Mouse (Mus musculus) brain, embryonic 18.5 days (tissue): ENCODE results near the gene Tube1.
A peak's percentile ranks its signal among the peaks of the same experiment; 100 is the strongest.

Experiments
- DNase-seq: peaks from one replicate; pipeline ENCODE4 v3.0.0-alpha.2; 2012; ENCODE audit warnings: low read depth, low spot score

The Tube1 gene

DNA sequence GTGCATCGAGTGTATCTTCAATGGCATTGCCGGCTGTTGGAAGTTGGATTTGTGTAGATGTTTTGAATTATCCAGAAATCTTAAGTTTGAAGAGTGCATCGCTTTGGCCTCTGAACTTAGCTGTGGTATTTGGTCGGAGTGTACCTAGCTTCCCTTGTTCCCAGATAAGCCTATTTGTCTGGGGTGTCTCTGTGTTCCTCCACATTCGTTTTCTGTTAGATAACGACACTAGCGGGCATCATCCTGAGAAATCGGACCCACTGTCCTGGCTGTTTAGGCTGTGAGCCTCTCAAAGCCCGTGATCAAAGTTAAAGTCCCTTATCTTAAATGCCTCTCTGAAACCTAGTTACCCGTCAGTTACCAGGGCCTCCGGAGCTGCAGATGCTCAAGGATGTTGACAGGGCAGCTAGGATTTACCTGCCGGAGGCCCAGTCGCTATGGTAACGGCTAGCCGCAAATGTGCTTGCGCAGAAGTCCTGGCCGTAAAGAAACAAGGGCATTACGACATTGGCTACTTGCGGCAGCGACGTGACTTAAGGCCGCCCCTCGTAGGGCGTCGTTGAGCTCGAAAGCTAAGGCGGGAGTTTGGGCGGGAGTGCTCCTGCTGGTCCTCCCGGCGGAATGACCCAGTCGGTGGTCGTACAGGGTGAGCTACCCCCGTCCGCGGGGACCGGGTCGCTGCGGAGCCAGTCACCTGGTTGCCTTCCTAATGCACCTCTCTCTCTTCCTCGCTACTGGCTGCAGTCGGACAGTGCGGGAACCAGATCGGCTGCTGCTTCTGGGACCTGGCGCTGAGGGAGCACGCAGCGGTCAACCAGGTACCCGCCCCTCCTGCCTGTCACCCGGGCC, at the start of gene Tube1, which contains the start of gene Fam229b:
TSS of gene Tube1 (plus strand) at position 515 of the 849 bp plus-strand sequence.
TSS of gene Fam229b (minus strand) at position 453 of the 849 bp plus-strand sequence.
- peak; percentile 90 for DNase-seq

DNA sequence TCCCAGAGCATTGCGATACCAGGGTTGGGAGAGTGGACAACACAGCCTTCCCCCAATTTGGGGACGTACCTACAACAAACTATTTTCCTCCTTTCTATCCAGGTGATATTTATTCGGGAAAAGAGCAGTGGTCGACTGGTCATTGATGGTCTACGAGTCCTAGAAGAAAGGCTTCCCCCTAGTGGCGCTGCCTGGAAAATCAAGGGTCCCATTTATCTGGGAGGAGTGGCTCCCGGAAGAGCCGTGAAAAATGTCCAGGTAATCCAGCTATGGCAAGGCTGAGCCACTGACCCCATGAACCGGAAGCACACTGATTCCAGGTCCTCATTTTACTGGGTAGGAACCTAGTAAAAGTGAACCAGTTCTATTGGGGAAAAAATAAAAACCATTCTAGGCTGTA, 36.8 kb upstream of the Tube1 start:
- DNase-seq: no peak

DNA sequence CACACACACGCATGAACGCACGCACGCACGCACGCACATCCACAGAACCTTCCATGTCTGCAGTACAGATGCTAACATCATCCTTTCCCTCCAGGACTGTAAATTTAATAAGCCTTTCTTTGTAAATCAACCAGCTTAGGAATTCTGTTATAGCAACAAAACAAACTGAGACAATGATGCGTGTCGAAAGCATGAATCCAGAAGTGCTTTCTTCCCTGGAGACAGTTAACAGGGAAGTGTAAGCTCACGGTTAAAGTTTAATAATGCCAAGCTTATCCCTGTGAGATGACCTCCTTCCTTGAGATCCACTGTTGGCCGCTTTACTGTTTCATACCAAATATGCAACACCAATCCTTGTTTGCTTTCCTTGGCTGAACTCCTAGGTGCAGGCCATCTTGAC, 35.0 kb upstream of the Tube1 start:
- no peak for DNase-seq

DNA sequence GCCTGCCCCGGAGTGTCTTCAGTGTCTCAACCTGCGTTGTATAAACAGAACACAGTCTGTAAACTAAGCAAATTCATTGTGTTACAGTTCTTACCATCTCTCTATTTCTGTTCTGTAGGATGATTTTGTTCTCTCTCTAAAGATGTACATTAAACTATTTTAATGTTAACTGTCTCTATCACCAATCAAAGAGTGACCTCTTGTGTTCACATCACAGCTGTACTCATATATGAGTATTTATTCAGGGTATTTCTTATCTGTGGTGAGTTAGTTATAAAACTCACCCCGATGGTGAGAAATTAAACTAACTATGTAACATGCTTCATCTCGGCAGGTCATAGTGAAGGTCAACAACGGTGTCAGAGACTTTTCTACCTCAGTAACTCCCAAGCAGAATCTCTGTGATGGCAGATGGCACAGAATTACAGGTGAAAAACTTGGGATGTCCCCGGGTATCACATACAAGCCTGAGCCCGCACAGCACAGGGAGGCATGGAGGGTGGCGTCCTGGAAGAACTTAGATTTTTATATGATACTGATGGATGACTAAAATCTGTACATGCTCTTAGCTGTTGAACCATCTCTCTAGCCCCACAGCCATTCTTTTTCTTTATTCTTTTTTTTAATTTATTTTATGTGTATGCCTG, 28.9 kb upstream of the Tube1 start:
- DNase-seq: no peak

DNA sequence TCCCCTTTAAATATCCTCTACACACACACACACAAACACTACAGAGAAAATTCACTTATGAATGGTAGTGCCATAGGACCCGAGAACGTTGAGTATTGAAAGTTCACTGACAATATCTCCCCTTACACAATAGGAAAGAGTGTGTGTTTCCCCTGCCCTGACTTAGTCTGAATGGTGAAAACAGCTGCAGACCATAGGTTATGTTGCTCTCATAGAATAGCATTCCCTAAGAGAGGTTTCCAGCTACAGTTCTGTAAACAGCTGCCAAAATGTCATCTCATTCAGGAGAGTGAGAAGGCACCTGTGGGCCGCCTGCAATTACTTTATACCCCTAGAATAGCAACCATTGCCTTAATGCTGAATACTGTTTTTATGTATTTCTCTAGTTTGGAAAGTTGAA, 27.4 kb upstream of the Tube1 start:
- no peak for DNase-seq

DNA sequence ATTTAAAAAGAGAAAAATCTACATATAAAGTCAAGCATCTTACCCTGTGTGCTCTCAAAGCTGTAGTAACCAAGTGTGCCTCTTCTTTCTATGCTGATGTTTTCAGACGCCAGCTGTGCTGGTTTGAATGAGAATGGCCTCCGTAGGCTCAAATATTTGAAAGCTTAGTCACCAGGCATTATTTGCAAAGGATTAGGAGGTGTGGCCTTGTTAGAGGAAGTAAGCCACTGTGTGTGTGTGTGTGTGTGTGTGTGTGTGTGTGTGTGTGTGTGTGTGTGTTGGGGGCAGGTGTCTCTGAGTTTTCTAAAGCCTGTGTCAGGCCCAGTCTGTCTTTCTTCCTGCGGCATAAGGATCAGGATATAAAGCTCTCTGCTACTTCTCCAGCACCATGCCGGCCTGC, 26.8 kb upstream of the Tube1 start:
- DNase-seq: no peak

DNA sequence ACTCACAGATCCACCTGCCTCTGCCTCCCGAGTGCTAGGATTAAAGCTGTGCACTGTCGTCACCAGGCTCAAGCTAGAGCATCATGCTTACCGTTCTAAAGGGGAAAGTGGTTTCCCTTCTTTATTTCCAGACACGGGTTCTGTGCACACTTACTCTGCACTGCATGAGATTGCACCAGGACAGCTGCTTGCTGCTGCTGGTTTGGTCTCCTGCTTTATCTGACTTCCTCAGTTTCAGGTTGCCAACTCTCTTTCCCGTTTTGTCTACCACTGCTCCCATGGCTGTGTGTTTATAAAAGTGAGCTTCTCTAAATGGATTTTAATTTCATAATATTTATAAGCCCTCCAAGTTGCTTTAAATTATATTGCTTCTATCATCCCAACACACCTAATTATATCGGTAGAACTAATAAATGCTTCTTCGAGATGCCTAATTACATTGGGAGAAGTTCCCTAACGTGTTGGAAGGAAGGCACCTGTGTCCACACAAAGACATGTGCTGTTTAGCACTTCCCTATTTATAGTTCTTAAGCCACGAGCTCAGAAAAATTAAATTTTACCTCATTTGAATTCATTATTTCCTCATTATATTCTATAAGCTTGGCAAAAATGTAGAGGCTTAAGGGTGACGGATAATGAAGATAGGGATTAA, 24.8 kb upstream of the Tube1 start:
- no peak for DNase-seq

DNA sequence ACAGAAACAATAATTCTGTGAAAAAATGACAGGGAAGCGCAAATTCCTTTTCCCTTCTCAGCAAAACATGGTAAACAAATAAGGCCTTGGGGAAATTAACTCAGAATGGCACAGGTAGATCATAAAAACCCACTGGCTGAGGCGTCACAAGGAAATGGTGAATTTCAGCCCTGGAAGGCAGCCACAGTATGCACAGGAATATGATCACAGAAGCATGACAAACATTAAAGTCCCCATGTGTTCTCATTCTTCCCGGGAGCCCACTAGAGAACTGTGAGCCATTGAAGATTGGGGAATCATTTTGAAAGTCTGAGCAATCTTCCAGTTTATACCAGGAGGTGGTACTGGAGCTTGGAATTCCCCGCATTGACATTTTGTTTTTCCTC, 24.3 kb upstream of the Tube1 start:
- no peak for DNase-seq

DNA sequence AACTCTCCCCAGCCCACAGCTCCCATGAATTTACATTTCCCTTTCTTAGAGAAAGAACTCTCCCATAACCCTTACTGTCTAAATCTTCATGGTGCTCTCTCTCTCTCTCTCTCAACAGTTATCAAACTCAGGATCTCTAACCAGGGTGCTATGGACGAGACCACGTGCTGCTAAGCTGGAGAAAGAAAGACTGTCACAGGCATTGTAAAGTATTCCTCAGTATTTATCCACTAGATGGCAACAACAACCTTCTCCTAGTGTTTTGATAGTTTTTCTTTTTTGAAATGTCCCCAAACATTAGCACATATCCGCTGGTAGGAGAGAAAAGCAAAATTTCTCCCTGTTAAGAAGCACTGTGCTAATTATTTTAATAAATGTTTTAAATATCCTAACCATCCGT, 12.4 kb upstream of the Tube1 start:
- no peak for DNase-seq

DNA sequence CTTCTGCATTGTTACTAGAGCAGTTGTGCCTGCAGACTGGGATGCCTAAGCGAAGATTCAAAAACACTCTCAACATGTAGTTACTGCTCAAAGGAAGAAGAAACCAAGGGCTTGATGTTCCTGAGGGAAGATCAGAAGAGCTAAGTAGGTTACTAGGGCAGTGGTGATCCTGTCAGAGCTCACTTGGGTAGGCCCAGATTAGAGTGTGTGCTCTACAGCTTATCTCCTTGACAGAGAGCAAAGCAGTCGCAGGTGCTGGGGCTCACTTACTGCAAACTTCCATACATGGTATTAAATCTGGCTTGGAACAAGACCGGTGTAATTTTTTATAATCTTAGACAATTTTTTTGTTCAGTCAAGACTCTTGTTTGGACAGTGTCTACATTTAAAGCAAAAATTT, 4.0 kb downstream of the Tube1 start:
- no peak for DNase-seq

DNA sequence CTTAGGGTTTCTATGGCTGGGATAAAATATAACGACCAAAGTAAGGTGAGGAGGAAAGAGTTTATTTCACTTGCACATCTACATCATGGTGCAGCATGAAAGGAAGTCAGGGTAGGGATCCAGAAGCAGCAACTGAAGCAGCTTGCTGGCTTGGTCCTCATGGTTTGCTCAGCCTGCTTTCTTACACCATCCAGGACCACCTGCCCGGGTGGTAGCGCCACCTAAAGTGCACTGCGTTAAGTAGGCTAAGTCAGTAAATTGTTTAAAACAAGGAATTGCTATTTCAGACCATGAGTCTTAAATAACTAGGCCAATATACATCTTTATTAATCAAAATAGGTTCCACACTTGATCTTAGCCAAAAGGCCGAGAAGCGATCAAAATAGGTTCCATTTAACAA, 5.0 kb downstream of the Tube1 start:
- no peak for DNase-seq

DNA sequence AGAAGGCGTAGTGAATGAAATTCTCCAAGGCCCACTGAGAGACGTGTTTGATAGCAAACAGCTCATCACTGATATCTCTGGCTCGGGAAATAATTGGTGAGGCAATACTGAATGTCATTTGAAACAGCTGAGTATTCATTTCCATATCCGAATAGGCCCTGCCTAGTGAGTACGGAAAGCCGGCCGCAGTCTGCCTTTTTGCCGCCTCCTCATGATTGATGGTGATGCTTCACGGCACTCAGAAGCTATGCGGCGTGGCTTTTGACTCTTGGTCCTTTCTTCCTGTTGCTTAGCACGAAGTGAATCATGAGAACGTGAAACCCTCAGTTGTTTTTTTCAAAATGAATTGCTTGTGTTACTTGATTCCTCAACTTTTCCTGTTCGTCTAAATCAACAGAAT, 7.1 kb downstream of the Tube1 start:
- no peak for DNase-seq

DNA sequence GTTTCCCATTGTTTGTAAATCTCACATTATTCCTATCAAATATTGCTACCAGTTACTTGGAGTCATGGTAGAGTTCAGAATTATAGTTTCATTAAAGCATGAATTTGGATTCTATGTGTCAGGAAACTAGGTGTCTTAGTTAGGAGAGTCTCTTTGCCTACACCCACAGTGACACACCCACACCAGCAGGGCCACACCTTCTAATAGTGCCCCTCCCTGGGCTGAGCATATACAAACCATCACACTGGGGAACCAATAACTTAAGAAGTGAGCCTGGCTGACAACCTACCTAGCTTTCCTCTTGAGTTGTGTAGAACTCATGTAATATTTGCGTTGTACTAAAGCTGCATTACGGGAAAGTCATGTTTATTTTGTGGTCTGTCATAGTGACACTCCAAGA, 7.6 kb downstream of the Tube1 start:
- DNase-seq: no peak

DNA sequence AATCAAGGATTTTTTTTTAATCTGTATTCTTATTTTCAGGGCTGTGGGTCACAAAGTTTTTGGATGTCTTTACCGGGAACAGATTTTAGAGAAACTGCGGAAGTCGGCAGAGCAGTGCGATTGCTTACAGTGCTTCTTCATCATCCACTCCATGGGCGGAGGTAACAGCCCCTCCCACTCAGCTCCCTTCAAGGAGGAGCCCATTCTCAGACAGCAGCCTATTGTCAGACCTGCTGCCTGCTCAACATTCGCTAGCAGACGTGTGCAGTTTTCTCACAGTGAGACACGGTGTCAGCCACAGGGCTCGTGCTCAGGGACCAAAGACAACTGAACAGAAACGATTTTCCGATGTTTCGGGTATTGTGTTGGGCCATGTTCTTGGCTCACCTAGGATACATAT, 8.4 kb downstream of the Tube1 start:
- DNase-seq: no peak

DNA sequence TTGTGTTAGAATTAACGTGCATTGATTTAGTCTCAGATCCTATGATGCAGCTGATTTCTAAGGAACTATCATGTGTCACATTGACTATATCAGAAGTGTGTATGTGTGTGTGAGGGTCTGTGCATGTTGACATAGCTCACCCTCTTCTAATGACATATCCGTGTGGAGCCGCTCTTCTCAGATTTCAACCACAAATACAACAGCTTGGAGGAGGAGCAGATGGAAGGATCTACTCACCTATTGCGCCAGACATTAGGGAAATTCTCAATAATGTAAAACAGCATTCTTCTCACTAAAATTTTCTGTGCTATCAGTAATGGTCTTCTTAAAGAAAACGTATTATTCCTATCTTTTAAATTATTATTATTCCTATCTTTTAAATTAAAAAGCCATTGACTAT, 22.9 kb downstream of the Tube1 start:
- DNase-seq: no peak

DNA sequence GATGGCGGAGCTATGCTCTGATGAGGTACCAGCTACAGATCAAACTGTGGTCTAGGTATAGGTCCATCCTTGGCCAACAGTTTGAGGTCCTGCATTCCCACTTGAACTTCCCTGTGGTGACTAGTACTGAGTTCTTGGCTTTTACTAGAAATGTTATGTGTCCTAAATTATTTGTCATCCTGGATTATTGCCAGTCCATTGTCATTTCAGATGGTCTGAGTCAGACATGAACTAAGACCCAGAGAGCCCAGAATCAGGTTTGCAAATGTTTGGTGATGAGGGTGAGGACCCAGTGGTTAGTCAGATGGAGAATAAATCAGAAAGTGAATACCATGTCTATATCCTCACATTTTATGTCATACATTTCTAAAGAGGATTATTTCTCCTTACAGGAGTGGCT, 23.5 kb downstream of the Tube1 start:
- no peak for DNase-seq

DNA sequence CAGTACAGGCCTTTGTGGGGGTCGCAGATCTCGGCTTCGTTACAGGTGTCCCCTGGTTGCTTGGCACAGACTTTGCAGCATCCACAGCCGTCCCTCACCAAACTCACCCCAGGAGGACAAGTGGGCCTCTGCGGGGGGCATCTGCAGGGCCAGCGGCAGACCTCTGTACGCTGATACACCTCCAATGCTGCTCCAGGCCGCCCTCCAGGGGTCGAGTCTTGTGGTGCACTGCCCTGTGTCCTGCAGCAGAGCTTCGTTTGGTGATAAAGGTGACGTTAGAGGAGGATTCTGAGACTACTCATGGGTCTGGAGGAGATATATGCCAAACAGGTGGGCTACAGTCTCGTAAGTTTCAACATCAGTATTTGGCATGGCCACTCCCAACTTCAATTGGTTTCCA, 24.5 kb downstream of the Tube1 start:
- DNase-seq: no peak

DNA sequence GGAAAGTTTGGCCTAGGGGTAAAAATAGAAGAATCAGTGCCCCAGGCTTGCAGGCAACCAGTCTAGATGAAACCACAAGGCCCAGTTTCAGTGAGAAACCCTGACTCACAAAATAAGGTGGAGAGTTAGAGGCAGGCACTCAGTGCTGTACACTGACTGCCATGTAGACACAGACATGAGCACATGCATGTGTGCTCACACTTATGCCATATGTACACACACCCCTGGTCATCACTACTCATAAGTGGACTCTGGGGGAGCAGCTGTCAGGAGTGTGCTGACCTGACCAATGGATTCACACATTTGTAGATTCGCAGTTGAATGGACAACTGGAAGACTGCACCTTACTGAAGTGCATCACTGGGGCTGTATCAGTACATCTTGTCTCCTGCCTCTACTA, 27.6 kb downstream of the Tube1 start:
- DNase-seq: no peak

DNA sequence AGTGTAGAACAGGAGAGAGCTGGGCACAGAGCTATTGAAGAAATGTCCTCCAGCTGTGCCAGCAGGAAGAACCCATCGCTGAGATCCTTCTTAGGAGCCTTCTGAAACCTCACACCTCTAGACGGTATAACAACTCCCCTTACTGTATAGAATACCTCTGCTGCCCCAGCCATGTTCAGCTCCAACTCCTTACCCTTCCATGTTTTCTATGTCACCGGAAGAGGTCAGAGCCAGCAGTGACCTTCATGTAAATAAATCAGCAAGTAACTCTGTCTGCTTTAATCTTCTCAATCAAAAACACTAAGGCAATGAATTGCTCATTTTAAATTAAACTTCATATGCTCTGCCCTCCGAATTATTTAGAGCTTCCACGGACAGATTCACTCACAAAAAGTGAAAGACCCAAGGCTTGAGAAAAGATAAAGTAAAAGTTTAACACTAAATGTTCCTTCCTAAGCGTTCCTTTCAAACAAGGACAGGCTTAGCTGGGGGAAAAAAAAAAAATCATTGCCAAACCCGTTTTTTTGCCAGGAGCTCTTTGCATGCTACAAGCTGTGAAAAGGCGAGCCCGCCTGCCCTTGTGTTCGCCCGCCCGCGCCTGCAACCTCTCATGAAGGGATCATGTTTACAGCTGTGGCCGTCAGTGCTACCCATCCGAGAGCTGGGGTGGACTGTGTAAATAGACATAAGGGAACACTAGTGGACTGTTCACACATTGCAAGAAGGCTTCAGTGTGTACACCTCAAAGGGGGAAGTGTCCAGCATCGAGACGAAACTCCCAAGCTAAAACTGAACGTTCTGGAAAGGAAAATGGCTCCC, 29.1 kb downstream of the Tube1 start:
- DNase-seq: no peak

DNA sequence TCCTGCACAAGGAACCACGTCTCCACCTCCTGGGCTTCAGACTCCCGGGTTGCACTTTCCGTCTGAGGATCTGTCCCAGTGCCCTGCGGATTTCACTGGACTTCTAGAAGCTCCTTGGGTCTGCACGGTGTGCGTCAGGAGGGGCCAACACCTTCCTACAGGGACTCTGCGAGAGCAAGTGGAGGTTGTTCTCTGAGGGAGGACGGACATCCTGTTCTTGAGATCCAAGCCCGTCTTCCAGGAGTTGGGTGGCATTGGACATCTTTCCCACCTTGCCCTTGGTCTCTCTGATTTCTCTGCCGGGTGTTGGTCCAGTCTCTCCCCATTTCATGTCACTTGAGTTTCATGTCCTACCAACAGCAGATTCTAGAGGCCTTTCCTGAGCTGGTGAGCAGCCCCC, 29.9 kb downstream of the Tube1 start, which contains the start of gene Ccn6:
TSS of gene Ccn6 (minus strand) at position 101 of the 400 bp plus-strand sequence.
- DNase-seq: no peak

DNA sequence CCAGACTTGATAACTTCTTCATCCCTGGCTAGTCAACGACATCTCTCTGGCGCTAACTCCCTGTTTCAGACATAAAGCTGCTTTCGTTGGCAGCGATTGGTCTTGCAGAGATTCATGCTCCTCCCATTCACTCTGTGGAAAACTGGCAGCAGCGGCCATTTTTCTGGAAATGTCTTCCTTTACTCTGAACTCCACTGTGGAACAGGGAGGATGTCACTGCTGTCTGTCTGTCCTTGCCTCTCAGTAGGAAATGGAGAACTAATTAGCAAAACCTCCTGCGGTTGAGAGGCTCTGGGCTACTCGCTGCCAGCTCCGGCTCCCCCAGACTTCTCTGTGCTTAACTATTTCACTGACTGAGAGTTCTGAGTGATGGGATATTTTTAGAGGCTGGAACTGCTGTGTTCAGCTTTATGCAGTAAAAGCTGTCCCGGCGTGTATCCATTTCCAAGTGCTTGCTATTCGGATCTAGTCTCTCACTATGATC, 31.9 kb downstream of the Tube1 start:
- peak; percentile 69 for DNase-seq

DNA sequence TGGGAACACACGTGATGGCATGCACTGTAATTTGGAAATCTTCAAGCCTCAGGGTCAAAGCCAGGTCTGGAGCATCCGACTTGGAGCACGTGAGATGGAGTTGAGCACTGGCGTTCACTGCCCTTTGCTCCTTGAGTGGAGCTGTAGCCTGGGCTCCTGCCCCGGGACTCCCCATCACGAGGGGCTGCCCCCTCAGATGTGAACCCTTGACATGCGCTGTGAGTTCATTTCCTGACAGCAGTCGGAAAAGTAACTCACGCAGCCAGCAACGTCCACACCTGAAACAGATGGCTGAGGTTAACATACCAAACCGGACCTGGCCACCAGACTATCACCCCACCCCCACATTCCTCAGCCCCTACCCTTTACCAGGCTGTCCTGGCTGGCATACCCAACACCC, 33.8 kb downstream of the Tube1 start:
- no peak for DNase-seq
